Mouse (Mus musculus) forebrain, embryonic 16.5 days (tissue): Measurements from ENCODE around the gene Spata32. TPM values are rescaled to one million over a fixed set of nuclear protein-coding genes. Genes with fewer than 3 reads are reported as not detected.

Source experiments
- ATAC-seq: fragments of 200-750 bp; cut with Nextera tagmentation; 2 replicates; pipeline ENCODE4 v1.8.0; 2017; ENCODE audit warnings: mild to moderate bottlenecking, moderate library complexity
- H3K27ac ChIP-seq: fragments of 300-500 bp; sonication (generic); 2 replicates; pipeline ENCODE4 v1.5.1; 2014; ENCODE audit warnings: low read length, control low read depth
- H3K27me3 ChIP-seq: fragments of 300-500 bp; sonication (generic); replicated peaks from 2 replicates; pipeline ENCODE4 v1.6.1; 2014; ENCODE audit warnings: low read length; ENCODE audit not compliant: control insufficient read depth, insufficient read depth
- H3K36me3 ChIP-seq: fragments of 300-500 bp; sonication (generic); 2 replicates; pipeline ENCODE4 v1.6.1; 2014; ENCODE audit not compliant: control insufficient read depth, insufficient read depth
- H3K4me1 ChIP-seq: fragments of 300-500 bp; sonication (generic); replicated peaks from 2 replicates; pipeline ENCODE4 v1.6.1; 2014; ENCODE audit warnings: low read length; ENCODE audit not compliant: control insufficient read depth, insufficient read depth
- H3K4me2 ChIP-seq: fragments of 300-500 bp; sonication (generic); 2 replicates; pipeline ENCODE4 v1.6.1; 2014; ENCODE audit warnings: mild to moderate bottlenecking, low read length, control low read depth
- H3K4me3 ChIP-seq: fragments of 300-500 bp; sonication (generic); replicated peaks from 2 replicates; pipeline ENCODE4 v1.5.1; 2014; ENCODE audit warnings: mild to moderate bottlenecking, low read length, control low read depth
- H3K9ac ChIP-seq: fragments of 300-500 bp; sonication (generic); replicated peaks from 2 replicates; pipeline ENCODE4 v1.6.1; 2014; ENCODE audit warnings: low read depth, low read length, control low read depth
- H3K9me3 ChIP-seq: fragments of 300-500 bp; sonication (generic); 2 replicates; pipeline ENCODE4 v1.6.1; 2016; ENCODE audit warnings: low read length; ENCODE audit not compliant: control insufficient read depth
- WGBS: fragments of 180-500 bp; shearing (Covaris S2); extraction: QIAGEN DNeasy Blood & Tissue Kit; methylation state at CpG from one replicate; pipeline ENCODE4 v1.1.7; 2014; 5-methylcytosine and 5-hydroxymethylcytosine counted together
- polyA plus RNA-seq: library from polyadenylated mRNA; unstranded; fragments of >200 nt; fragmentation: Nextera tagmentation; extraction: Ambion mirVana; gene quantifications from 2 replicates; pipeline ENCODE4 v1.2.1, GENCODE M21; 2015

Gene Spata32
- polyA plus RNA-seq, 1 experiment from 2014 or later: not detected

DNA sequence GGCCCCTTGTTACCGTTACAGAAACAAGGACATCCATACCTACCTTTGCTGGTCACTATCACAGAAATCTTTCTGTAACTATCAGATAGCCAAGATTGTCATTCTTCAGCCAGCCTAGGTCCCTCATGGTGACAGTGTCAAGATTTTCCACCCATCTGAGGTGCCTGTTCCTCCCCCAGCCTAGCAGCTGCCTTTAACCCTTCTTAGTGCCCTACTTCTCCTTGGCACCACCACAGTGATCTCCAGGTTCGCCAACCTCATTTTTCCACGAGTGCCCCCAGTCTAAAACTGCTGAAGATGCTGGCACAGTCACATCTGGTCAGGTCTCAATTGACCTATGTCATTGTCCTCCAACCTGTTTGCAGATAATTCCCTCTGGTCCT lies 48.1 kb downstream of the Spata32 start:
- H3K36me3 ChIP-seq: no peaks in the 10 kb centered on the region
- peak overlapping the region; percentile 85 for H3K4me2 ChIP-seq
- peak overlapping the region; percentile 70 for H3K4me3 ChIP-seq
- H3K9ac ChIP-seq: peak overlapping the region; percentile 71
- WGBS: 45% methylated on average over 3 of the region's 3 CpGs
- H3K27me3 ChIP-seq: peaks cover 12% of the 10 kb centered on the region; the same call in 1 of the 2 replicates
- H3K4me1 ChIP-seq: peaks cover 17% of the 10 kb centered on the region
- ATAC-seq: 0 out of 2 replicates have a peak, but pooled peaks have one; percentile 5
- H3K9me3 ChIP-seq: no peaks in the 10 kb centered on the region
- no peak overlapping the region for H3K27ac ChIP-seq

DNA sequence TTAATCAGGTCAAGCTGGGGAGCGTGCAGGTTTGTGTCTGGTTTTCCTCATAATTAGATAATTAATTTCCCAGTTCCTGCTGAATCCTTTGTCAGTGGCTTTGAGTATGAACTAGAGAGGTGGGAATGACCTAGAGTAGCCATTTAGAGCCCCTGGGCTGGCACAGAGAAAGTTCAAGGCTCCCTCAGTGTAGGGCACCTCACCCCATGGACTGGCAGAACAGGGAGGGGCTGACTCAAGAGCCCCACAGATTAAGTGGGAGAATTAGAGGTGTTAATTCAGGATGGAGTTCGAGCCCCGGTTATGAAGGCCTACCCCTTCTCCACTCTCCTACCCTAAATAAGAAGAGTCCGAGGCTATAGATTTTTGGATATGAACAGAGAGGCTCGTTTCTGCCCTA lies 48.6 kb downstream of the Spata32 start:
- no peaks in the 10 kb centered on the region for H3K9me3 ChIP-seq
- H3K9ac ChIP-seq: no peak overlapping the region
- peaks cover 12% of the 10 kb centered on the region; the same call in 1 of the 2 replicates for H3K27me3 ChIP-seq
- no peak overlapping the region for H3K4me3 ChIP-seq
- peaks cover 17% of the 10 kb centered on the region for H3K4me1 ChIP-seq
- no peak overlapping the region for H3K27ac ChIP-seq
- no peak for ATAC-seq
- 77% methylated on average over 5 of the region's 5 CpGs for WGBS
- H3K36me3 ChIP-seq: no peaks in the 10 kb centered on the region
- H3K4me2 ChIP-seq: peak overlapping the region; percentile 85

DNA sequence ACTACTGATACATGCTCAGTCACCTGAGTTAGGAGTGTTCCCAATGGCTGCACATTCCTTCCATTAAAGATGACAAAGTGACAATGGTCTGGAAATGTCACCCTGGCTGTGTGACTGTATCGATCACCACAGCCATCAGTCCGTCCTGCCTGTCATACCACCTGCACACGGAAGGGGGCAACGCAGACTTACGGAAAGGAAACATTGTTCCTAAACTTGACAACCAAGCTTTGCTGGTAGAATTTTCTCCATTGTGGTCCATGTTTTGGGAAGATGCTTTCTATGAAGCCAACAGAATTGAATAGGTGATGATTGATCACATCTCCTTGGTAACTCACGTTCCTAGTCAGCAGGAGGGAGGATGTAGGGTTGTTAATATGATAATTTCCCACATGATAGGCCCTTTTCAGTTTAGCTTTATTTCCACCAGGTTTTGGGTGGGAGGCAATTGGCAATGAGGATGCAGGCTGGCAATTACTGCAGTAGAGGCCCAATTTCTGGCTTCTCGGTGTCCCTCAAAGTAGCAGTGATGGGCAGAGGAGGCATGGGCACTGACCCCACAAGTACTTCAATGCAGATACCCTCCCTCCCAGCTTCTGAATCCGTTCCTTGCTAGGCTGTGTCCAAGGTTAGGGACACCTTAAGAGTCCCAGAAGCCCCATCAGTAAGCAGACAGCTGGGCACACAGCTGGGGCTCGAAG lies 49.4 kb downstream of the Spata32 start:
- H3K4me2 ChIP-seq: no peak overlapping the region
- H3K27ac ChIP-seq: no peak overlapping the region
- H3K4me1 ChIP-seq: peaks cover 17% of the 10 kb centered on the region
- H3K9ac ChIP-seq: no peak overlapping the region
- no peak for ATAC-seq
- no peaks in the 10 kb centered on the region for H3K9me3 ChIP-seq
- no peak overlapping the region for H3K4me3 ChIP-seq
- H3K27me3 ChIP-seq: peaks cover 12% of the 10 kb centered on the region; the same call in 1 of the 2 replicates
- no peaks in the 10 kb centered on the region for H3K36me3 ChIP-seq
- 26% methylated on average over 9 of the region's 9 CpGs for whole genome bisulfite sequencing

DNA sequence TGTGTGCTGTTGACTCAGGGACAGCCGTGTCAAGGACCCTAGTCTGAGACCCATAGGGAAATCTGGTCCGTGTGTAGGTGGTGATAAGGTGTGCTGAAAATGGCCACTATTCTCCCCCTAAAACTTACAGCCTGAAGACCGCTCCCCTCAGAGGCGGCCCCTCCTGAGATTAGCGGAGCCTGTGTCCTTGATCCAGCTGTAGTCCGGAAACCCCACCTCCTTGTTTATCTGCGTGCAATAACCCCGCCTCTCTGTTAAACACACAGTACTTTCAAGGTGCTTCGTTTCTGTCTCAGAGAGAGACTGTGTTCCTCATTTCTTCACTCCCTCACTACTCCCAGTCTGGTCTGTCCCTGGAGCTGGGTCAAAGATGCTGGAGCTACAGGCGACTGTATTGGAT lies 53.8 kb downstream of the Spata32 start:
- no peaks in the 10 kb centered on the region; the same call in 1 of the 2 replicates for H3K27me3 ChIP-seq

DNA sequence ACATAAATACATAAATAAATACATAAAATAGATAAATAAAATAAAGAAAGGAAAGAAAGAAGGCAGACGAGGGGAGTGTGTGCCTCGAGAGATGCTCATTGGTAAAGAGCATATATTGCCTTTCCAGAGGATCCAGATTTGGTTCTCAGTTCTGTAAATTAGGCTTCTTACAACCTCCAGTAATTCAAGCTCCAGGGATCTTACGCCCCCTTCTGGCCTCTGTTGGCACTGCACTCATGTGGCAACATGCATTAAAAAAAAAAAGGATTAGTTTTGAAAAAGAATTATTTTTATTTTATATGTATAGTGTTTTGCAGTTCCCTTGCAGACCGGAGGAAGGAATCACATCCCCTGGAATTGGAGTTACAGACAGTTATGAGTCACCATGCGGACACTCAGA lies 56.1 kb downstream of the Spata32 start:
- Histone ChIP-seq H3K4me1 (peaks cover 8% of the 10 kb centered on the region), H3K4me3 (no peak overlapping the region), H3K27ac (no peak overlapping the region), H3K9me3 (no peaks in the 10 kb centered on the region), H3K36me3 (no peaks in the 10 kb centered on the region), H3K4me2 (no peak overlapping the region), H3K27me3 (no peaks in the 10 kb centered on the region), H3K9ac (no peak overlapping the region)
- no peak for ATAC-seq
- 90% methylated on average over 5 of the region's 5 CpGs for WGBS

More for the DNA sequence above, 53.8 kb downstream of the Spata32 start:
- H3K4me3 ChIP-seq: no peak overlapping the region
- H3K36me3 ChIP-seq: no peaks in the 10 kb centered on the region
- no peaks in the 10 kb centered on the region for H3K9me3 ChIP-seq
- no peak overlapping the region for H3K9ac ChIP-seq
- H3K27ac ChIP-seq: no peak overlapping the region
- ATAC-seq: no peak
- WGBS: 37% methylated on average over 10 of the region's 10 CpGs
- 0 out of 2 replicates have a peak, but pooled peaks cover 3% of the 10 kb centered on the region for H3K4me1 ChIP-seq
- no peak overlapping the region for H3K4me2 ChIP-seq

DNA sequence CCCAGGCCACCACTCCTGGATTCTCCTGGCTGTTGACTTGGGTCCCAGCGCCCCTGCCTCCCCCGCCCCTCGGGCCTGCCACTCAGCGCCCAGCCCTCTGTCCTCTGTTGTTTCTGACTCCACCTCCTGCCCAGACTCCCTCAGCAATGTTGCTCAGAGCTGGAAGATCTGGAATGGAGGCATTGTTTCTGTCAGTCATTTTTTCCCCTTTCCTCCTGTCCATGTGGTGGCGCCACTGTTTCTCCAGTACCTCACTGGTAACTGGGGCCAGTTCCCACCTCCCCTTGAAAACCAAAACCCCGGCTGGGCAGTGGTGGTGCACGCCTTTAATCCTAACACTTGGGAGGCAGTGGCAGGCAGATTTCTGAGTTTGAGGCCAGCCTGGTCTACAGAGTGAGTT lies 56.8 kb downstream of the Spata32 start:
- no peaks in the 10 kb centered on the region for H3K36me3 ChIP-seq
- no peak overlapping the region for H3K9ac ChIP-seq
- ATAC-seq: no peak
- WGBS: 82% methylated on average over 7 of the region's 7 CpGs
- no peaks in the 10 kb centered on the region for H3K27me3 ChIP-seq
- no peak overlapping the region for H3K4me2 ChIP-seq
- H3K9me3 ChIP-seq: no peaks in the 10 kb centered on the region
- peaks cover 8% of the 10 kb centered on the region for H3K4me1 ChIP-seq
- H3K4me3 ChIP-seq: no peak overlapping the region
- no peak overlapping the region for H3K27ac ChIP-seq

DNA sequence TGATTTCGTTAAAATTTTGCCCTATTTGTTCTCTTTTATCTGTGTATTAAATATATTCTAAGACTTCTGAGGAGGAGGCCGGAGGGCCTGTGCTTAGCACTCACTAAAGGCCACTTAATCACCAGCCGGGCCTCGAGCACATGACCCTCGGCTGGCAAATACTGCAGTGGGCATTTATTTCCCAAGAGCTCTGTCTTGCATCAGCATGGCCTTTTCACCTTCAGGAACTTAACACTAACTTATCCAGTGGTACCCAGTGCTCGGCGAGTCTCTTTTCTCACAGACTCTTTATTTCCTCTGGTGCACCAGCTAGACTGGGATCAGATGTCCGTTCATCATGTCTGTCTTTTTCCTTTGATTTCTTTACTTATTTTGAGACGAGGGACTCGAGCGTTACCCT lies 57.5 kb downstream of the Spata32 start:
- Histone ChIP-seq H3K27ac (no peak overlapping the region), H3K9me3 (no peaks in the 10 kb centered on the region), H3K4me2 (no peak overlapping the region), H3K27me3 (no peaks in the 10 kb centered on the region), H3K36me3 (no peaks in the 10 kb centered on the region), H3K9ac (no peak overlapping the region), H3K4me1 (peaks cover 8% of the 10 kb centered on the region), H3K4me3 (no peak overlapping the region)
- WGBS: 93% methylated on average over 11 of the region's 11 CpGs
- ATAC-seq: no peak

DNA sequence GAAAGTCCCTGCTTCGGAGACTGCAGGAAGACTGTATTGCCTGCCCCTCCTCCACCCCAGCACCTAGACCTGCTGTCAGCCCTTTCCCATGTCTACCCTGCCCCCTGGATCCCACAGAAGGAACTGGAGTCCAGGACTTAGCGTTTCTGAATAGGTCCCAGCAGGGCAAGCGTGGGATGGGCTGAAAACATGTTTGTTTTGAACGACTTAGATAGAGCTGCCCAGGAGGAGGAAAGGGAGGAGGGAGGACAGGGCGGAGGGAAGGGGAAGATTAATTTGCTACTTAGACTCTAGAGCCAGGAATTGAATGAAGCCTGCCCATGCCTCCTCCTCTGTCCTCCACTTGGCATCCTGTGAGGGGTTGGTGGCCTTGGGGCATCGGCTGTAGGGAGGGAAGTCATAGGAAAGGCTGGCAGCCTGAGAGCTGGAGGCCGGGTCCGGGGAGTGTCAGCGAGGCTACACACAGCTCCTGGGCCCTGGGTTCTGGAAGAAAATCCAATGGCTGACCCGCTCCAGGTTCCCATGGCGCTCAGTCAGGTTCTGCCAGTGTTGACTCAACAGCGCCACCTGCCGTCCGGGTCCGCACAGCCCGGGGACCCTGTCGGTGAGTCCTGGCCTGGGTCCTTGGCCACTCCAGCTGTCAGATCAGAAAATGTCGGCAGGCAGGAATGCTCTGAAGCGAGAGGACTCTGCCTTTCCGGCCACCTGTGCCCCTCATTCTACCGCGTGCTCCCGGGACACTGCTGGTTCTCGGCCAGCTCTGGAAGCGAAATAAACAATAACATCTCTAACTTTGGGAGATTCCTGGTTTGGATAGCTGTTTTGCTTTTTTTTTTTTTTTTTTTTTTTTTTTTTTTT lies 59.4 kb downstream of the Spata32 start:
- Histone ChIP-seq H3K4me3 (peak overlapping the region; percentile 23), H3K4me2 (peak overlapping the region; percentile 50), H3K27me3 (no peaks in the 10 kb centered on the region), H3K9ac (0 out of 2 replicates have a peak overlapping the region, but pooled peaks have one; percentile 29), H3K9me3 (no peaks in the 10 kb centered on the region), H3K36me3 (no peaks in the 10 kb centered on the region), H3K27ac (no peak overlapping the region), H3K4me1 (peaks cover 8% of the 10 kb centered on the region)
- WGBS: under 1% methylated on average over 25 of the region's 25 CpGs
- peak; percentile 91 for ATAC-seq
